Mouse (Mus musculus) CD4-positive, CD25-positive, alpha-beta regulatory T cell, adult 2 months (primary cell): Measurements from ENCODE around the gene Hist1h2ag.

Source experiments
- DNase-seq: peaks from one replicate; pipeline ENCODE4 v3.0.0-alpha.2; 2012; ENCODE audit warnings: low read depth, low spot score

Gene Hist1h2ag

GRCm38 (mm10) chr13:22009642-22010041 lies 33.1 kb downstream of the Hist1h2ag start, which contains the start of gene Prss16:
Gene Prss16, minus strand, starts transcription at chr13:22009742.
- no peak for DNase-seq

GRCm38 (mm10) chr13:22008707-22009106 lies 34.0 kb downstream of the Hist1h2ag start:
- no peak for DNase-seq

- DNase-seq: no peak
Measured at GRCm38 (mm10) chr13:22007872-22008271, 34.9 kb downstream of the Hist1h2ag start.

- no peak for DNase-seq
Measured at GRCm38 (mm10) chr13:22007121-22007510, 35.6 kb downstream of the Hist1h2ag start.

GRCm38 (mm10) chr13:22006334-22007120 lies 36.2 kb downstream of the Hist1h2ag start:
- DNase-seq: peak; percentile 82

- DNase-seq: peak; percentile 74
Measured at GRCm38 (mm10) chr13:22005605-22006333, 37.0 kb downstream of the Hist1h2ag start.

- peak; percentile 49 for DNase-seq
Measured at GRCm38 (mm10) chr13:22001823-22002222, 40.9 kb downstream of the Hist1h2ag start.

GRCm38 (mm10) chr13:22001346-22001745 lies 41.4 kb downstream of the Hist1h2ag start:
- no peak for DNase-seq

- no peak for DNase-seq
Measured at GRCm38 (mm10) chr13:21999147-21999546, 43.6 kb downstream of the Hist1h2ag start.

- DNase-seq: no peak
Measured at GRCm38 (mm10) chr13:21998412-21998811, 44.3 kb downstream of the Hist1h2ag start.

- DNase-seq: no peak
Measured at GRCm38 (mm10) chr13:21997821-21998220, 44.9 kb downstream of the Hist1h2ag start.

- no peak for DNase-seq
Measured at GRCm38 (mm10) chr13:21997201-21997820, 45.4 kb downstream of the Hist1h2ag start.

- DNase-seq: no peak
Measured at GRCm38 (mm10) chr13:21996840-21997185, 45.9 kb downstream of the Hist1h2ag start.

- peak; percentile 57 for DNase-seq
Measured at GRCm38 (mm10) chr13:21996101-21996839, 46.5 kb downstream of the Hist1h2ag start.

- DNase-seq: peak; percentile 59
Measured at GRCm38 (mm10) chr13:21995331-21995914, 47.3 kb downstream of the Hist1h2ag start.

GRCm38 (mm10) chr13:21994896-21995295 lies 47.8 kb downstream of the Hist1h2ag start:
- no peak for DNase-seq

- DNase-seq: peak; percentile 35
Measured at GRCm38 (mm10) chr13:21993957-21994738, 48.6 kb downstream of the Hist1h2ag start.

GRCm38 (mm10) chr13:21992550-21992949 lies 50.2 kb downstream of the Hist1h2ag start:
- no peak for DNase-seq
